9 mouse cellular contexts compared by ENCODE assay signal in the genomic region with DNA sequence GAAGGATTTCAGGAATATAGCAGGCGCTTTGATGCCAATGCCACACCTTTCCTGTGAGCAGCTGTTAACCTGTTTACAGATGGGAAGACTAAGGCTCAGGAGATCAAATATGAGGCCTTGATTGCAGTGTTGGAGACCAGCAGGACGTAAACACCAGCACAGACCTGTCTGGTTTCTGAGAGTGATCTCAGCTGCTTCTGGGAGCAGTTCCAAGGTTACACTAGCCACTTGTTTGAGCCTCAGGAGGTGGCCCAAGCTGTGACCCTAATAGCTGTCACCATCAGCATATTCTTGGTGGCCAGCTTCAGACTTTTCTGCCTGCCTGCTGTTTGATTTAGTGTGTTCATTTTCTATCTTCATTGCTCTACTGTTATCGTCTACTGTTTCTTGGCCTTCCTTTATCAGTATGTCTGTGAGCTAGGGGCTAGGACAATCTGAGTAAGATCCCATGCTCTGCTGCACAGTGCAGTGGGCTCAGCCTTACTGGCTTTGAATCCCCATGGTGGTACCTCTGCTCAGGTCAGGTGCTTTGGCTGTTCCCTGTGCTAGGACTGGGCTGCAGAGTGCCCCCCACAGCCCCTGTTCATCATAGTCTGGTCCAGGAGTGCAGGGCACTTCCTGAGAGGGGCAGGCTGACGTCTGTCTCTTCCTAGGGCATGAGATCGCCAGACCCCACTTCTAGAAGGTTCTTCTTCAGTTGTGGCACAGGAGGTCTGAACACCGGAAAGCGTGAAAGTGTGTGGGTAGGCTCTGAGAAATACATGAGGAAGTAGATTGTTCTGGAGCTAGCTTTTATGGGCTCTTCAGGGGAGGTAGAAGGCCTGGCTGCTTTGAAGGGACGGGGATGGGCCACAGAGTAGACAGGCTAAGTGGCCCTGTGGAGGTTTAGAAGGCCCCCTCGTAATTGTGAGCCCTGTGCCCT. TPM values are rescaled to one million over a fixed set of nuclear protein-coding genes. Genes with fewer than 3 reads are reported as not detected.
A peak's percentile ranks its signal among the peaks of the same experiment; 100 is the strongest.
DNase-seq lines count a peak whose midpoint lies in the region; ATAC-seq lines count a peak whose summit lies in the region.
"Had no signal": no experiment of that assay in that cellular context is flagged by ENCODE, and none has a peak within 500 bp of the region (broad histone marks: within the 10 kb centered on the region; RNA-seq: fewer than 3 reads in every experiment).

No protein-coding gene starts in this region.

- peak; percentile 43; the same call in 1 of the 2 replicates for ATAC-seq in midbrain, embryonic 13.5 days
- no peak for ATAC-seq in midbrain, embryonic 16.5 days

- no peaks in the 10 kb centered on the region for H3K27me3 ChIP-seq in midbrain, embryonic 13.5 days
- no peaks in the 10 kb centered on the region for H3K27me3 ChIP-seq in midbrain, embryonic 16.5 days (ENCODE audit: control insufficient read depth, insufficient read depth, low read depth, low read length)
- no peaks in the 10 kb centered on the region for H3K27me3 ChIP-seq in splenic B cell, adult 2 months (ENCODE audit: control insufficient read depth, insufficient read depth, low read length, poor library complexity, severe bottlenecking)

- H3K9ac ChIP-seq in midbrain, embryonic 13.5 days (replicated peaks) = no peak overlapping the region
- H3K9ac ChIP-seq in midbrain, embryonic 16.5 days (ENCODE audit: low read depth, low read length) = no peak overlapping the region
- H3K9ac ChIP-seq: hindbrain, embryonic 14.5 days had no signal

- H3K4me1 ChIP-seq in midbrain, embryonic 13.5 days (replicated peaks) = peaks cover 8% of the 10 kb centered on the region
- peaks cover 13% of the 10 kb centered on the region for H3K4me1 ChIP-seq in midbrain, embryonic 16.5 days (ENCODE audit: control insufficient read depth, insufficient read depth, low read length)

- H3K4me2 ChIP-seq in midbrain, embryonic 13.5 days (replicated peaks) = no peak overlapping the region
- H3K4me2 ChIP-seq in midbrain, embryonic 16.5 days (ENCODE audit: low read length) = no peak overlapping the region
- H3K4me2 ChIP-seq: hindbrain, embryonic 14.5 days had no signal

- H3K9me3 ChIP-seq in midbrain, embryonic 13.5 days = no peaks in the 10 kb centered on the region
- H3K9me3 ChIP-seq in midbrain, embryonic 16.5 days (replicated peaks; ENCODE audit: control insufficient read depth, low read length, poor library complexity, severe bottlenecking) = no peaks in the 10 kb centered on the region

- H3K36me3 ChIP-seq in midbrain, embryonic 13.5 days = peaks cover 30% of the 10 kb centered on the region
- H3K36me3 ChIP-seq in midbrain, embryonic 16.5 days (ENCODE audit: control insufficient read depth, insufficient read depth, low read length) = peaks cover 15% of the 10 kb centered on the region; the same call in 1 of the 2 replicates
- H3K36me3 ChIP-seq in splenic B cell, adult 2 months (ENCODE audit: control insufficient read depth, insufficient read depth, low read length, poor library complexity, severe bottlenecking) = peaks cover 7% of the 10 kb centered on the region; the same call in 1 of the 2 replicates

- no peak overlapping the region for H3K4me3 ChIP-seq in midbrain, embryonic 13.5 days (replicated peaks)
- H3K4me3 ChIP-seq in midbrain, embryonic 16.5 days (ENCODE audit: low read depth, low read length) = no peak overlapping the region

- no peak overlapping the region for H3K27ac ChIP-seq in midbrain, embryonic 13.5 days
- no peak overlapping the region for H3K27ac ChIP-seq in midbrain, embryonic 16.5 days (ENCODE audit: low read length)
- H3K27ac ChIP-seq: hindbrain, embryonic 14.5 days had no signal

- WGBS in midbrain, embryonic 13.5 days = 91% methylated on average over 9 of the region's 9 CpGs
- 87% methylated on average over 9 of the region's 9 CpGs for WGBS in midbrain, embryonic 16.5 days

- DNase-seq in gastrocnemius, adult 18-20 months (ENCODE audit: low spot score) = peak; percentile 58
- no peak for DNase-seq in gastrocnemius, postnatal 10 days
- peak; percentile 21 for DNase-seq in heart, postnatal 4 days
- DNase-seq in splenic B cell, adult 2 months (ENCODE audit: low read depth, low spot score) = peak; percentile 65
- no peak for DNase-seq in urinary bladder, adult 18-20 months (ENCODE audit: low spot score in 2 of 2)
- DNase-seq in right cerebral cortex, adult 2 months (ENCODE audit: low spot score in 2 of 2) = no peak

RNA-seq across cellular contexts. Expression of gene Suclg1, which starts 6.4 kb away (rescaled TPM):
- total RNA-seq in gastrocnemius, adult 18-20 months (2021) = 100 to 1,000 TPM; 311 to 329 TPM
- 100 to 1,000 TPM; 389 to 428 TPM for total RNA-seq in gastrocnemius, postnatal 10 days (2021)
- 134 and 138 TPM in 2 replicates for polyA plus RNA-seq in midbrain, embryonic 13.5 days (2015; fragmentation: Nextera tagmentation; extraction: Ambion mirVana)
- 127 and 133 TPM in 2 replicates for polyA plus RNA-seq in midbrain, embryonic 16.5 days (2015; fragmentation: Nextera tagmentation; extraction: Ambion mirVana)
- 100 to 1,000 TPM; 389 to 429 TPM for total RNA-seq in heart, postnatal 4 days (2021)

RNA-seq across cellular contexts. Expression of gene Dnah6, which starts 33.1 kb away (rescaled TPM):
- total RNA-seq in gastrocnemius, adult 18-20 months (2021) = under 1 TPM; 0.02 to 0.05 TPM
- total RNA-seq in gastrocnemius, postnatal 10 days (2021) = under 1 TPM; 0.05 to 0.11 TPM
- 0.08 and 0.17 TPM in 2 replicates for polyA plus RNA-seq in midbrain, embryonic 13.5 days (2015; fragmentation: Nextera tagmentation; extraction: Ambion mirVana)
- 0.32 and 0.36 TPM in 2 replicates for polyA plus RNA-seq in midbrain, embryonic 16.5 days (2015; fragmentation: Nextera tagmentation; extraction: Ambion mirVana)
- 1 to 10 TPM in 1 of 2 experiments, under 1 TPM in 1; 0.95 to 1.1 TPM for total RNA-seq in heart, postnatal 4 days (2021)

Comparison
In these comparisons a context has a peak if more than half of its experiments do, and no peak if none do; other contexts are left out.
1. DNase-seq: peak in gastrocnemius, adult 18-20 months (single experiment), heart, postnatal 4 days (single experiment) and splenic B cell, adult 2 months (single experiment); none in gastrocnemius, postnatal 10 days (single experiment), urinary bladder, adult 18-20 months (0 of 2) and right cerebral cortex, adult 2 months (0 of 2).